Mouse (Mus musculus) left cerebral cortex, adult 11 months (tissue): Measurements from ENCODE around the gene Rspry1.

Experiments used
- DNase-seq: peaks from one replicate; pipeline ENCODE4 v3.0.0; 2022; ENCODE audit warnings: low spot score

The Rspry1 gene

DNA sequence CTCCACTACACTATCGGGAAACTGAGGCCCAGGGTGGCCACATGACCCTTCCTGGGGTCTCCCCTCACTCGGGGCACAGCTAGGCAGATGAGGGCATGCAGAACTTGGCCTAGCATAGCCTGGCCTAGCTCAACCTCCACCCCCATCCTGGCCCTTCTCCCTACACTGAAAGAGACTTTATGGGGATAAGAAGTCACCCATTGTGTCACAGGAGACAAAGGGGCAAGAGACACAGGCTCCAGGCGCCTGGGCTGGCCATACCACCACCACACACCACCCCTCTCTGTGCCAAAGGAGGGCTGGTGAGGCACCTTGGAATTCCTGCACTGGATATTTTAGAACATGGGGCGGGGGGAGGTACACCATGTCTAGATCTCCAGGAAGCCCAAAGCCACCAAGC lies 82.5 kb downstream of the Rspry1 start:
- no peak for DNase-seq

DNA sequence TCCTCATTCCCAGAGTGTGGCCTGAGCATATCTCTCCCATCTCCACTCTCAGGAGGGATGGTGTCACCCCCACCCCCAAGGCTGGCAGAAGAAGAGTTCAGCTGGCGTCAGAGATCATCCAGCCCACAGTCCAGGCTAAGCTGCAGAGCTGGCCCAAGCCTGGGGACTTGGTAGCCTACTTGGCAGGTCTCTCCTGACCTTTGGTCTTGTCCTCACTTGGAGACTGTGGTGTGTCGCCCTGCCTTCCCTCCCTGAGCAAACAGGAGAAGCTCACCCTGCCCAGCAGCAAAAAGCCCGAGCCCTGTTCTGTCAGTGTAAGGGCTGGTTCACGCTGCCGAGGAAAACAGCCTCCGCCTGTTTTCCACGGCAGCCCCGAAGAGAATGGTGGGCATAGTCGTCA lies 84.2 kb downstream of the Rspry1 start:
- DNase-seq = no peak

DNA sequence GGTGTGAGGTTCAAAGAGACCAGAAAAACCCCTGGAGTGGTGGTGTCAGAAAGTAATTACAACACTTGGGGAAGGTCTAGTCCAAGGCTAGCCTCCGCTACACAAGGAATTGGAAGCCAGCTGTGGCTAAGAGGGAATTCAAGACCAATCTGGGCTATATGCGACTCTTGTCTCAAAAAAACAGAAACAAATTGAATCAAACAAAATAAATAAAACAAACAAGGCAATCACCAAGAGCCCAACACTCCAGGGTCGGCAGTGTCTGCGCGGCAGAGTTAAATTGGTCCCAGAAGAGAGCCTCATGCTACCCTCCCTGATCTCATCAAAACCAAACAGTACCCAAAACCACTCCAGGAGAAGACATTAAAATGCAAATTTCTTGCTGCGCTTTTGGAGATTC lies 93.0 kb downstream of the Rspry1 start:
- no peak for DNase-seq

DNA sequence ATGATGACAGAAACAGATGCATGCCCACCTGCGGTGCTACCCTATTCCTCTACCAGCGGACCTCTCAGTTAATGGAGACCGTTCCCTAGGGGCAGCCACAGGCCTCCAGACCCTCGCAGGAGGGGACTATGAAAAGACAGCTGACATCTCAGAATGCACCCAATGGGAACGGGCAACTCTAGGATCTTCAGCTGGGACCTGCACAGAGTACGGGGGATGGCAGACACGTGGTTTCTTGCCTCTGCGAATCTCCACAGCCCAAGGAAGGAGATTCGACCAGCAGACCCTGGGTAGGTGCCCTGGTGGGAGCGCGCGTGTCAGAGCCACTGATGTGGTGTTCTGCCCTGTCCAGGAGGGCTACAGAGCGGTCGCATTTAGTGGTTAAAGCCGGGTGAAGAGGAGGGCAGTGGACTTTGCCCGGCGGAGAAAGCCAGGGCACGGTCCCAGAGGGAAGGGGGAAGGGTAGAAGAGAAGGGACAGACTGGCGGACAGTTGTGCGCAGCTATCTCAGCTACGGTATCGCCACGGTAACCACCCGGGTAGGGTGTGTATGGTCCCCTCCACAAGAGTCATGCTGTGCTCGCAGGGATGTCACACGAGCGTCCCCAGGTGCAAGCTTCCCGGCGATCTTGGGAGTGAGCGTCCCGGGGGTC lies 93.7 kb downstream of the Rspry1 start:
- no peak for DNase-seq

DNA sequence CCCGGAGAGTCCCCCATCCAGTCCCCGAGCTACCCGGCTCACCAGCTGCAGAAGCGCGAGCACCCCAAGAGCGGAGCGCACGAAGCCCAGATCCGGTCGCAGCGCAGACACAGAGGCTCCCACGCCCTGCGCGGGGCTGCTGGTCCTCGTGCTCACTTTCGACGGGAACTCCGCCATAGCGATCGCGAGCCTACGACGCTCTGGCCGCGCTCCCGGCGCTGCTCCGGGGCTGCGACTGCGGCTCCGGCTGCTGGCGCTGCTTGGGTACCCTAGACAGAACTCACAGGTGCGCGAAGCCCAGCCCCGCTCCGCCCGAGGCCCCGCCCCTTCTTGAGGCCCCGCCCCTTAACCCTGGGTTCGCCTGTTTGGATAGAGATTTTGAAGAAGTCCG lies 94.3 kb downstream of the Rspry1 start, which contains the start of gene Pllp:
TSS of gene Pllp (minus strand) at position 285 of the 391 bp plus-strand sequence.
- no peak for DNase-seq

DNA sequence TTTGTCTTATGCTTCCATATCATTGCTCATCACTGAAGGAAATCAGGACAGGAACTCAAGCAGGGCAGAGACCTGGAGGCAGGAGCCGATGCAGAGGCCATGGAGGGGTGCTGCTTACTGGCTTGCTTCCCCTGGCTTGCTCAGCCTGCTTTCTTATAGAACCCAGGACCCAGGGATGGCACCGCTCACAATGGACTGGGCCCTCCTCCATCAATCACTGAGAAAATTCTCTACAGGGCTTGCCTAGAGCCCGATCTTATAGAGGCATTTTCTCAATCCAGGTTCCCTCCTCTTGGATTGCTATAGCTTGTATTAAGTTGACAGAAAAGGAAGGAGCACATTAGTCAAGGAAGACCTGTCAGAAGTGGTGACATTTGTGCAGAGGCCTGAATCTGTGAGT lies 94.8 kb downstream of the Rspry1 start:
- DNase-seq = no peak

DNA sequence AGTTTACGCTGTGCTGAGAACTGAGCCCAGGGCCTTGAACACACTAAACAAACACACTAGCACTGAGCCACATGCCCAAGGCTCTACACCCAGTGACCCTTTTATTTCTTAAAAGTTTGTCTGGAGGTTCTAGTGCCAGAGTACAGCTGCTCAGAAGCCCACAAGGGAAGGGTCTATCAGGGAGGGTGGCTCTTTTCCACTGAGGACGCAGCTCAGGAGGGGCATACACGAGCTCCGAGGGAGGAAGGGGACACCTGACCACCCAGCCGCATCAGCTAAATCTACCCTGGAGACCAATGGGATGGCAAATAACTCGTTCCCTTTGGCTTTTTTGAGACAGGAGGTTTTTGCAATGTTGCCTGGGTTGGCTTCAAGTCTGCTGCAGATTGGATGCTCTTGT lies 96.2 kb downstream of the Rspry1 start:
- no peak for DNase-seq

DNA sequence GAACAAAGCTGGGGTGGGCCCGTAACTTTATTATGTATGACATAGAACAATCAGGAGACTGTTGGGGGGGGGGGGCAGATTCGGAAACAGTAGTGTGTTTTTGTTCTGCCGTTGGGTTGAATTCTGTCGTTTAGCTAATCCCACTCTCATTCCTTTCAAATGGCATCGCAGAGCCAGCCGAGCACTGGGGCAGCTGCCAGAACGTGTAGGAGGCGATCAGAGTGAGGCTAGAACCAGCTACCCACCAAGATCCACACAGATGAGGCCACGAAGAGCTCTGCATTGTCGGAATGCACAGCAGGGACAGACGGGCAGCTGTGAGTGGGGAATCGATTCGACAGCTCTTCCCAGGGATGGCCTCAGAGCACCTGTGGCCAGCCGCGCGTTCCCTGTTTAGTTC lies 97.6 kb downstream of the Rspry1 start:
- no peak for DNase-seq

DNA sequence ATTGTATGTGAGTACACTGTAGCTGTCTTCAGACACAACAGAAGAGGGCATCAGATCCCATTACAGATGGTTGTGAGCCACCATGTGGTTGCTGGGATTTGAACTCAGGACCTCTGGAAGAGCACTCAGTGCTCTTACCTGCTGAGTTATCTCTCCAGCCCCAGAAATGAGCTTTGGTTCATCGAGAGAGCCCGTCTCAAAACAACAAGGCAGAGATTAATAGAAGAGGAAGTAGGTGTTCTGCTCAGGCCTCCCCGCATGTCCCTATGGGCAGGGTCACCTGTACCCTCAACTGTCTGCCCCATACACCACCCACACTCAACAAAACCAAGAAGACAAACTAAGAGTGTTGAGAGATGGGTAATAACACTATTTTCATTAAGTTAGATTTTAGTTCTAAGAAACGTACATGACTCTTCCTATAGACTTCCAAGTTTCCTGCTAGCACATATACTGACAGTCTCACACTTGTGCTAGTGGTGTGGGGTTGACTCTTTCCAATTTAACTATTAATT lies 98.7 kb downstream of the Rspry1 start:
- no peak for DNase-seq

DNA sequence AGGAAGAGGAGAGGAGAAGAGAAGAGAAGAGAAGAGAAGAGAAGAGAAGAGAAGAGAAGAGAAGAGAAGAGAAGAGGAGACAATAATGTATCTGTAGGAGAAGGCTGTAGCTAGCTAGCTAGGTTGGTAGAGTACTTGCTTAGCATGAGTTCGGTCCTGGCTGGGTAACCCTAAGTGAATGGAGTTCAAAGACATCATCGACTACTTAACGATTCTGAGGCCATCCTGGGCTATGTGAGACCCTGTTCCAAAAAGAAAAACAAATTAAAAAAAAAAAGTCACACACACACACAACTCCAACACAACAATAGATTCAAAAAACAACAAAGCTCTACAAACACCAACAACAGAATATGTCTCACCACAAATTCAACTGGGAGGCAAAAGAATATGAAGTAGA lies 100.4 kb downstream of the Rspry1 start:
- no peak for DNase-seq

DNA sequence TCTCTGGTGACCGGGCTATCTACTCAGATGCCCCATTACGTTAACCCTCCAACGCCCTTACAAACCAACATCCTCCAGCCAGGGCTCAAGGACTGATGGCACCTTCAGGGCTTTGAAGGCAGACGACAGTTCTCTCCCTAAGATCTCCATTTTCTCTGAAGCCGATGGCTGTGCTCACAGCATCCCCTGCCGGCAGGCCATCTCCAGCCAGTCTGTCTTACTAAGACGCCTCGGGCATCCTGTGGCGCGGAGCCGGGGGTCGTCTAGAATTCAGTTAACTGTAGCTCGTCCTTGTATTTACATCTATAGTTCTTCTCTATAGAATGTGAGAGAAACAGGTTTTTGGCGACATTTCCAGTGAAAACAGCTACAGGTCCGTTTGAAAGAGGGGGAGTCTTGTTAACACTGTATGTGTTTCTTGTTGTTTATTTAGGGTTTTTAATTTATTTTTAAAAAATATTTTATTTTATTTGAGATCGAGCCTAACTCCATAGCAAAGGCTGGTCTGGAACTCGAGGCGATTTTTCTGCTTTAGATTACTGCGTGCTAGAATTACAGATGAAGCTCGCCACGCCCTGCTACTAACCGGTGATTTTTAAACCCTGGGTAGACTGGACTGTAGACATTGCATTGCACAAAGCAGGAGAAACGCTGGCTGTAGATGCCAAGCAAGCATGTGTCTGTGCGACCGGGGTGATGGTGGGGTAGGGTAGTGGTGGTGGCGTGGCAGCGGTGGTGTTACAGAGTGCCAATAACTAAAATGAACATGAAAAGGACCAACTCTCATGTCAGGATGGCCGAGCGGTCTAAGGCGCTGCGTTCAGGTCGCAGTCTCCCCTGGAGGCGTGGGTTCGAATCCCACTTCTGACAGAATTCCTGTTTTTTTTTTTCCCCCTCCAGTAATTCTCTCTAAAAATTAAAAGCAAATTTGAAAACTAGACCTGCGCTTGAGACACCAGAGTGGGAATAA lies 101.4 kb downstream of the Rspry1 start:
- DNase-seq = peak; percentile 68

DNA sequence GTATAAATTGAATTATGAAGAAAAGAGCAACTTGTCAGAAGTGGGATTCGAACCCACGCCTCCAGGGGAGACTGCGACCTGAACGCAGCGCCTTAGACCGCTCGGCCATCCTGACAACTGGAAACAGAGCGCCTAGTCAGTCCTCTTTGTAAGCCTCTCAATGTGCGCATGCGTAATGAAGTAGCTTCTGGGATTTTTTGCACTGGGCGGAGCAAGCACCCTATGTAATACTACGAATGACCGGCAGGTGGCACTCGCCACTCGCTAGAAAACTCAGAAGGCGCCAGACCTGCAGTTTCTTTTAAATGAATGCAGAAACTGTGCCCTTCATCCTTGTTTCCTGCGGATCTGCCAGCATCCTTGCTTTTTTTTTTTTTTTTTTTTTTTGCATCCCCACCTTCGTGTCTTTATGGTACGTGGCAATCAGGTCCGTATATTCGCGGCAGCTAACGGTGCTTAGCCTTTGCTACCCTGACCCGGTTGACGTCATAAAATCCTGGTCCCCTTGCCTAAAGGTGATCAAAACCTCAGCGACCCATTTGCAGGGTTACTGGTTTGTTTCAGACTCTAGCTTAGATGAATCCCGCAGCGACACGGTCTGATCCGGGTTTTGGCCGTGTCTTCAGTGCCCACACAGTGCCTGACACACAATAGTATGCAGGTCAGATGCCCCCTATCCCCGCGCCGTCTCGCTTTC lies 102.4 kb downstream of the Rspry1 start:
- peak; percentile 95 for DNase-seq

DNA sequence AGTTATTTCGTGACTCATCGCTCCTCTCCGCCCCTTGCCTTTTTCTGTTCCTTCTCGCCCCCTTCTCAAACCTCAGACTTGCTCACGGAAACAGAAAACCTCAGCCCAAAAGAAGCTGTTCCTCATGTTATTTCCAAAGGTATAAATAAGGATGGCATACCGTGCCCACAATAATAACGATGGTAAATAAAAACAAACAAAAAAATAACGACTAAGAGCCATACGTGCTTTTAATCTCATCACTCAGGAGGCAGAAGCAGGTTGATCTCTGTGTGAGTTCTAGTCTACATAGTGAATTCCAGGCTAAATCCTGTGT lies 102.9 kb downstream of the Rspry1 start:
- DNase-seq = no peak

DNA sequence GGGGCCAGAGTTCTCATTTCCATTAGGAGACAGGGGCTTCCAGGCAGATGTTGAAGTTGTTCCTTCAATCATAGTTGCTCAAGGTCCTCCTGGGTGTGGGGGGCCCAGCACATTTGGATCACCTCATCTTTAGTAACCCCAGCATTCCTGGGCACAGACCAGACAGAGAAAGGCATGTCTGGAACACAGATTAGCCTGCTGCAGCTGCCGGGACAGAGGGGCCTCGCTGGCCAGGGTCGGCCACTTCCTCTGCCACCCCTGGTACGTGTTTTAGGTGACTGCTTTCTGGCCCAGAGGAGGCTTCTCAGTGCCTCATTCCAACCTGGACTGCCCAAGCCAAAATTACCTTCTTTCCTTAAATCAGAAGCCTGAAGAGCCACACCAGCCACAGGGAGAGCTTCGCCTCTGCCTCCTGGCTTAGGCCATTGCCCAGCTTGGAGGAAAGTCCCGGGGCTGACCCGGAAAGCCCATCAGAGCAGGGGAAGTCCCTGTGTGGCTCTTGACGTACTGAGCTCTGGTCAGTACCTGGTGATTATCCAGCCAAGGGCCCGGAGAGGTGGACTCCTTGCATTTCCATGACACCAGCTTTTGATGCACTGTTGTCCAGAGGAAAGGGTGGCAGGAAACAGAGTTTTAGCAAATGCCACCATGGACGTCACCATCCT lies 104.0 kb downstream of the Rspry1 start:
- DNase-seq = no peak

DNA sequence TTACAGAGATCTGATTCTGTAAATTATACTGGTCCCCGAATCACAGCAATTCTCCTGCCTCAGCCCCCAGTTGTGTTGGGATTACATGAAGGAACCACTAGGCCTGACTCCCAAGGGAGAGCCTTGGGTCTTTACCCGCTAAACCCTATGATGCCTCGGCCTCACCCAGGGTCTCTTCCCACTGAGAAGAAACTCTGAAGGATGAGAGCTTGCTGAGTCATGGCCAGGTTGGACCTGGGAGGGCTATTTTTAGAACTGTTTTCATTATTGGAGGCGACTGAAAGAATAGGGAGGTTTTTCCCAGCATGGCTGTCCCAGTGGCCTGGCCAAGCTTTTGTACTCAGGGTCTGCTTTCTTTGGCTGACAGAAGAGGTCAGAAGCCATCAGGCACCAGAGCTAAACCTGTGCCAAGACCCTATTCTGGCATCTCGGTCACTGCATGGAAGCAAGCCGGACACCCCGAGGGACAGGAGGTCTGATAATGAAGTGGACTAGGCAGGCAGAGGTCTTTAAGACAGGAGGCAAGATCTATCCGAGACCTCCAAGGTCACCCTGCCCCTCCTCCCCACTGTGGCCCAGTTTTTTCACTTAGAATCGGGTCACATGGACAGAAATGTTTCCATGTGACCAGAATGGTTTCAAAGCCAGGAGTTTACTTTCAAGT lies 105.1 kb downstream of the Rspry1 start:
- DNase-seq = no peak
